Mouse (Mus musculus) heart, embryonic 14.5 days (tissue): ENCODE data around the gene Wars. TPM values are rescaled to one million over a fixed set of nuclear protein-coding genes. Genes with fewer than 3 reads are reported as not detected.

Experiments used
- ATAC-seq: fragments of 200-750 bp; cut with Nextera tagmentation; 2 replicates; pipeline ENCODE4 v1.8.0; 2017; ENCODE audit warnings: low read depth, moderate TSS enrichment; ENCODE audit not compliant: insufficient number of reproducible peaks, insufficient read depth, low FRiP score
- H3K27ac ChIP-seq, 2 experiments: fragments of 200-500 bp in 1 of 2; fragments of 300-500 bp in 1 of 2; sonication (generic) in 1 of 2; replicated peaks in 1 of 2; 2 replicates each; pipeline ENCODE4 v1.5.1; 2012 to 2014; ENCODE audit warnings: low read depth in 2 of 2, low read length in 2 of 2, control low read depth in 1 of 2, mild to moderate bottlenecking in 1 of 2, mixed read lengths in 1 of 2; ENCODE audit not compliant: control insufficient read depth in 1 of 2, insufficient read depth in 1 of 2
- H3K27me3 ChIP-seq: fragments of 300-500 bp; sonication (generic); 2 replicates; pipeline ENCODE4 v1.6.1; 2014; ENCODE audit warnings: mild to moderate bottlenecking, low read length, control low read depth; ENCODE audit not compliant: control insufficient read depth, insufficient read depth
- H3K36me3 ChIP-seq: fragments of 300-500 bp; sonication (generic); 2 replicates; pipeline ENCODE4 v1.6.1; 2014; ENCODE audit warnings: mild to moderate bottlenecking, control low read depth, low read length, mixed read lengths; ENCODE audit not compliant: control insufficient read depth, insufficient read depth
- H3K4me1 ChIP-seq, 2 experiments: fragments of 200-500 bp in 1 of 2; fragments of 300-500 bp in 1 of 2; sonication (generic) in 1 of 2; 2 replicates each; pipeline ENCODE4 v1.6.1; 2012 to 2014; ENCODE audit warnings: low read length in 2 of 2, control low read depth in 1 of 2, mixed read lengths in 1 of 2; ENCODE audit not compliant: control insufficient read depth in 2 of 2, insufficient read depth in 2 of 2
- H3K4me2 ChIP-seq: fragments of 300-500 bp; sonication (generic); 2 replicates; pipeline ENCODE4 v1.6.1; 2014; ENCODE audit warnings: mild to moderate bottlenecking, low read length
- H3K4me3 ChIP-seq, 2 experiments: fragments of 200-500 bp in 1 of 2; fragments of 300-500 bp in 1 of 2; sonication (generic) in 1 of 2; 2 replicates each; pipeline ENCODE4 v1.5.1; 2012 to 2014; ENCODE audit warnings: low read length in 2 of 2, mild to moderate bottlenecking in 2 of 2, control low read depth in 1 of 2, low read depth in 1 of 2, moderate library complexity in 1 of 2; ENCODE audit not compliant: control insufficient read depth in 1 of 2, insufficient read depth in 1 of 2
- H3K9ac ChIP-seq: fragments of 300-500 bp; sonication (generic); 2 replicates; pipeline ENCODE4 v1.6.1; 2014; ENCODE audit warnings: mild to moderate bottlenecking, low read length
- H3K9me3 ChIP-seq: fragments of 300-500 bp; sonication (generic); 2 replicates; pipeline ENCODE4 v1.6.1; 2016; ENCODE audit warnings: low read length, control low read depth; ENCODE audit not compliant: control insufficient read depth
- WGBS: fragments of 180-500 bp; shearing (Covaris S2); extraction: QIAGEN DNeasy Blood & Tissue Kit; methylation state at CpG from one replicate; pipeline ENCODE4 v1.1.7; 2014; 5-methylcytosine and 5-hydroxymethylcytosine counted together
- polyA plus RNA-seq: library from polyadenylated mRNA; unstranded; fragments of >200 nt; fragmentation: Nextera tagmentation; extraction: Ambion mirVana; gene quantifications from 2 replicates; pipeline ENCODE4 v1.2.1, GENCODE M21; 2014

Wars gene
- polyA plus RNA-seq, 1 experiment from 2014 or later = 57.0 TPM

DNA sequence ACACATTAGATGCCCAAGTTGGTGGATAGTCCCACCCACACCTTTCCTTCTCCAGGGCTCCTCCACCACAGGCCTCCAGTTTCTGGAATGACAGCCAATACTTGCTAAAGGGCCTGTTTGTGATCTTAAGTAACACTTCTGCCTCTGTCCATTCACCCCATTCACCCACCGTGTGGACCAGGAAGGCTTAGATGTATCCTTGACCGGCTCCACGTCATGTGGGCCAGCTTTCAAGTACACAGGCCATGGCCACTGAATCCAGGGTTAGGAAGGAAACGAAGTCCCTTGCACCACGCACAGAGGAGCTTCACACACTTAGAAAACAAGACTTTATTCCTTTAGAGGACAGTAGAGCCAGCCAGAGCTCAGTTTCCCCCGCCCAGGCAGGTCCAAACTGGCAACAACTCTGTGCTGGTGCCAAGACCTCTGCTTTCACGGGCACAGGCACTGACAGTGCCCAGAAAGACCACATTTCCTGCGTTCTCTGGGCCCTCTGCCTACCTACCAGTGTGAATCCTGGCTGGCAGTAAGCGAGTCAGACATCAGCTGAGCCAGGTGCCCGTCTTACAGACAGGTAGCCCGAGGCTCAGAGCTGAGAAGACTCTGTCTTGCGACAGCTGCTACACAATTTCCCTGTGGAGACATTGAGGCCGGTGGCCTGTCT is 68.3 kb downstream of the Wars start:
- H3K4me3 ChIP-seq = no peak overlapping the region

DNA sequence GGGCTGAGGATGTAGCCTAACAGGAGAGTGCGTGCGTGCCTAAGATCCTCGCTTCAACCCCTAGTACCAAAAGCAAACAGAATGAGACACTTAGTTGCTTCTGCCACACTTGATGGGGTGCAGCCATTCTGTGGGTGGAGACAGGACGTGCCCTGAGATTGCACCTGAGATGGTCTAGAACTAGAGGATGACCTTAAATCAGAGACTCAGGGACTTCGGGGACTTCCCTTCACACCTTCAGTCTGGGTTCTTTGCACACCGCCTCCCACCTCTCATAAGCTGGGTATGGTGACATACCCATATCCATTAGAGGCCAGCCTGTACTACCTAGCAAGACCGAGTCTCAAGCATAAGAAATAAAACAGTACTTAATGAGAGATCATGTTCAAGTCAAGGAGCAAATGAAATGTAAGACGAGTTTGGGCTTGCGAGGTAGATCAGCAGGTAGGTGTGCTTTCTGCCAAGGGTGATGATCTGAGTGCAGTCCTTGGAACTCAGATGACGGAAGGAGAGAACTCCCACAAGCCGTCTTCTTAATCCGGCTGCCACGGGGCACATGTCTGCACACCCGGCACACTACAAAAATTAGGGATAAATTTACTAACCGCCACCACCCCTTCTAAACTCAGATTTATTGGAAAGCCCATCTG is 69.6 kb downstream of the Wars start:
- H3K27ac ChIP-seq = no peak overlapping the region
- no peaks in the 10 kb centered on the region for H3K9me3 ChIP-seq
- H3K4me2 ChIP-seq = no peak overlapping the region
- H3K4me1 ChIP-seq = peaks cover 5 to 8% of the 10 kb centered on the region in 2 experiments; a peak in 3 of 4 replicates
- ATAC-seq = no peak
- WGBS = 89% methylated on average over 15 of the region's 15 CpGs
- H3K36me3 ChIP-seq = peaks cover 10% of the 10 kb centered on the region
- no peak overlapping the region for H3K9ac ChIP-seq
- H3K4me3 ChIP-seq = no peak overlapping the region
- H3K27me3 ChIP-seq = no peaks in the 10 kb centered on the region

More for the DNA sequence above, 68.3 kb downstream of the Wars start:
- Histone ChIP-seq H3K9ac (no peak overlapping the region), H3K9me3 (no peaks in the 10 kb centered on the region), H3K27me3 (no peaks in the 10 kb centered on the region), H3K4me1 (peaks cover 0 to 2% of the 10 kb centered on the region in 2 experiments; a peak in 1 of 4 replicates), H3K36me3 (peaks cover 8% of the 10 kb centered on the region; the same call in 1 of the 2 replicates), H3K27ac (no peak overlapping the region), H3K4me2 (no peak overlapping the region)
- 89% methylated on average over 13 of the region's 13 CpGs for WGBS
- ATAC-seq = no peak

DNA sequence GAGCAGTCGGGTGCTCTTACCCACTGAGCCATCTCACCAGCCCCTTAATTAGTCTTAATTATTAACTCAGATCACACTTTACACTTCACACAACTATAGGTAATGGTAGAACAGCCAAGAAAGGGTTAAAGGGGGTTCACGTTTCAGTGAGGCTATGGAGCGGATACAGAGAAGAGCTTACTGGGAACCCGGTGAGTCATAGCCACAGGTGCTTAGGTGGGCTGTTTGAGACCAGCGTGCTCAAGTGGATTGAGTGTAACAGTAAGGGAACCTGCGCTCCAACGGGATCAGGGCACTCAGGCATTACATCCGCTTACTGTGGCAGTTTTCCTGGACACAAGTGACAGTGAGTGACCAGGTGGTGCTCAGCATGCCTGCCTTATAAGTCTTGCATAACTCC is 70.9 kb downstream of the Wars start:
- Histone ChIP-seq H3K4me3 (no peak overlapping the region), H3K9me3 (no peaks in the 10 kb centered on the region), H3K9ac (no peak overlapping the region), H3K4me1 (peaks cover 7 to 8% of the 10 kb centered on the region in 2 experiments; a peak in 3 of 4 replicates), H3K4me2 (no peak overlapping the region), H3K27me3 (no peaks in the 10 kb centered on the region), H3K27ac (no peak overlapping the region), H3K36me3 (peaks cover 21% of the 10 kb centered on the region)
- ATAC-seq = no peak
- WGBS = 69% methylated on average over 8 of the region's 8 CpGs

DNA sequence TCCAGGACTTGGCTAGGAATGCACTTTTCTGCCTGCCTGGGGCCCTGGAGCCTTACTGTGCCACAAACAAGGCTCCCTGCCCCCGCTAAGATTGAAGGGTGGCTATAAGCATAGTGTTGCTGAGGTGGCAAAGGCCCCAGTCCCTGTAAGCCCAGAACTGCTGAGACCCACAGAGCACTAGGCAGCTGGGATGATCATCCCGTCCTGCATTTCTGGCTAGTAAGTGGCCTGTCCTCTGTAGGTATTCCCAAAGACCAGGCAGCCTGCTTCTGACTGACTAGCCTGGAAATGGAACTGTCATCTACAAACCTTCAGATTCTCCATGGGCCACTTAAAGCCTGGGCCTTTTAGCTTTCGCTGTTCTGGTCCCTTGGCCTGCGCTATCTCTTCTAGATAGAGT is 73.5 kb downstream of the Wars start:
- Histone ChIP-seq H3K4me3 (no peak overlapping the region), H3K27ac (no peak overlapping the region), H3K4me1 (peaks cover 7 to 8% of the 10 kb centered on the region in 2 experiments; a peak in 3 of 4 replicates), H3K9me3 (no peaks in the 10 kb centered on the region), H3K27me3 (no peaks in the 10 kb centered on the region), H3K36me3 (peaks cover 35% of the 10 kb centered on the region), H3K4me2 (no peak overlapping the region), H3K9ac (no peak overlapping the region)
- 76% methylated on average over 4 of the region's 4 CpGs for WGBS
- ATAC-seq = no peak

DNA sequence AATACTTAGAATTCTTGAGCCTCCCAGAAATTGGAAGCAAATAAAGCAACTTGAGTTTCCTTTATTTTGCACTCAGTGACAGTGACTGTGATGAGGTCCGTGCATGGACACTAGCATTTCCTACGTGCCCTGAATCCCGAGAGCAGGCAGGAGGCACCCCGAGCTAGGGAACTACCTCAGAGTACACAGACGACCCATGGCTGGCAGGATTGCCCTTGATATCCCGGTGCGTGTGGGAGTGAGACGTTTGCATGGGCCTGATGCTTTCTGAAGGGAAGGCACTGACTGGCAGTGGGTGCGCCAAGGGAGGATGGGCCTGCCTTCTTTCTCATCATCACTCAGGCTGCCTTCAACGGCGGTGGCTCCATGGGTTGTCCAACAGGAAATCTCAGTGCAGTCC is 77.4 kb downstream of the Wars start:
- Histone ChIP-seq H3K27me3 (no peaks in the 10 kb centered on the region), H3K4me1 (peaks cover 7 to 13% of the 10 kb centered on the region in 2 experiments; a peak in 3 of 4 replicates), H3K4me2 (no peak overlapping the region), H3K27ac (no peak overlapping the region), H3K36me3 (peaks cover 56% of the 10 kb centered on the region), H3K4me3 (no peak overlapping the region), H3K9me3 (no peaks in the 10 kb centered on the region), H3K9ac (no peak overlapping the region)
- WGBS = 68% methylated on average over 11 of the region's 11 CpGs
- no peak for ATAC-seq

DNA sequence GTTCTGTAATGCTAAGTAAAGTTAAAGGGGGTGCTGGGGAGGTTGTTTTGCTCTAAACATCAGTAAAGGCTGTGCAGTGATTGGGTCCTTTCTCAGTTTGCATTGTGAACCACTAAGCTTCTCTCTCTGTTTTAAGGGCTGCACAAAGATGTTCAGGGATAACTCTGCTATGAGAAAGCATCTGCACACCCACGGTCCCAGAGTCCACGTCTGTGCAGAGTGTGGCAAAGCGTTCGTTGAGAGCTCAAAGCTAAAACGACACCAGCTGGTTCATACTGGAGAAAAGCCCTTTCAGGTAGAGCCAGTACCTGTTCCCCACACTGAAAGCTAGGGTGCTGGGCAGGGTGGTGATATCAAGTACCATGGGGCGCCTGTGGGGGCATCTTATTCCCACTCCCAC is 79.5 kb downstream of the Wars start:
- Histone ChIP-seq H3K27me3 (no peaks in the 10 kb centered on the region), H3K4me1 (peaks cover 3 to 11% of the 10 kb centered on the region in 2 experiments; a peak in 2 of 4 replicates), H3K4me2 (no peak overlapping the region), H3K36me3 (peaks cover 62% of the 10 kb centered on the region), H3K4me3 (no peak overlapping the region), H3K9ac (no peak overlapping the region), H3K27ac (no peak overlapping the region), H3K9me3 (no peaks in the 10 kb centered on the region)
- 89% methylated on average over 6 of the region's 6 CpGs for WGBS
- ATAC-seq = no peak

DNA sequence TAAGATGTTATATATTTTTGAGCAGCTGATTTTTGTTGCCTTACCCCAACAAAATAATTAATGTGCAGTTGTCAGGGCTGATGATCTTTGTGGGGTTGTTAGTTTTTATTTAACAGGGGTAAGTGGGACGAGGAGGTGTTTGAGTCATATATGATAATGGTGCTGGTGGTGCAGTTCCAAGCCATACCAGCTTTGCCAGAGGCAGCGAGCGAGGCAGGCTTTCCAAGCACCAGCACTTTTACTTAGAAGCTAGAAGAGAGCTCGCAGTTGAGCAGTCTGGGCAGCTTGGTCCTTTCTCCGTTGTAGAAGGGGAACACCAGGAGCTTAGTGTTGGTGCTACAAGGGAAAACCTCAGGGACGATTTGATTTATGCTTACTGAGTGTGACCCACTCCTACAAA is 81.5 kb downstream of the Wars start:
- Histone ChIP-seq H3K27me3 (no peaks in the 10 kb centered on the region), H3K9ac (no peak overlapping the region), H3K9me3 (no peaks in the 10 kb centered on the region), H3K4me1 (peaks cover 5 to 25% of the 10 kb centered on the region in 2 experiments; a peak in 3 of 4 replicates), H3K27ac (no peak overlapping the region), H3K36me3 (peaks cover 56% of the 10 kb centered on the region), H3K4me3 (no peak overlapping the region), H3K4me2 (no peak overlapping the region)
- no peak for ATAC-seq
- WGBS = 83% methylated on average over 6 of the region's 6 CpGs
